Mouse (Mus musculus): ENCODE data around the gene Klhl4.

Klhl4 gene

DNA sequence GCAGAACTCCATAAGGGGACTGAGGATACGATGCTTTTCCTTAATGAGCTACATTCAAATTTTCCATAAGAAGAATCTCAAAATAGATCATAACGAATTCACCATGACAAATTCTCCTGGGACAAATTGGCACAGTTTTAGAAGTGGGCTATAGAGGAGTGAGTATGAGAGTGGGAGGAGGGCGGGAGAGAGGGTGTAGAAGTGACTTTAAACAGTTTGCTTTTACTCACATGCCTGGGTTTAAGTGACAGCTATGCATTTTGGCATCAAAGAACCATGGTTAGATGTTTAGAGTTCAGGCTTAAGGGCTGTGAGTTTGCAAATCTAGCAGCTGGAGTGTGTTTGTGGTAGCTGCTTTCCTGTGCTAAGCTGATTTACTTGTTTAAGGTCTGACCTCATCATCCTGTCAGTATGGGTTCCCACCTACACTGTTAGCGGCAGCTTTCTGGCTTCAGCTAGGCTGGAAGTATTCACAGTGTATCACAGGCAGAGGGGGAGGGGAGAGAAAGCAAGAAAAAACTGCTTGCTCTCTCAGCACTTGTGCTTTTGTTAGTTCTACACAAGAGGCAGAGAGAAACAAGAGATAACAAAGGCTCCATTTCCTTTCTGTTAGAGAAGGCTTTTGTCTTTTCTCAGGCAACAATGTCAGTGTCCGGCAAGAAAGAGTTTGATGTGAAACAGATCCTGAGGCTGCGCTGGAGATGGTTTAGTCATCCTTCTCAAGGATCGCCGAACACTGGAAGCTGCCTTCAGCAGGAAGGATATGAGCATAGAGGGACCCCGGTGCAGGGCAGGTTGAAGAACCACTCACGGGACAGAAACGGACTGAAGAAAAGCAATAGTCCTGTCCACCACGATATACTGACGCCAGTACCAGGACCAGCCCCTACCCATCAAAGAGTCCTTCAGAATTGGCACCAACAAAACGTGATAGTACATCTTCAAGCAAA, at the start of gene Klhl4:
Gene Klhl4 (plus strand): TSS at position 552 of the 950 bp plus-strand sequence.
- no peak for DNase-seq (ENCODE audit: low spot score)

DNA sequence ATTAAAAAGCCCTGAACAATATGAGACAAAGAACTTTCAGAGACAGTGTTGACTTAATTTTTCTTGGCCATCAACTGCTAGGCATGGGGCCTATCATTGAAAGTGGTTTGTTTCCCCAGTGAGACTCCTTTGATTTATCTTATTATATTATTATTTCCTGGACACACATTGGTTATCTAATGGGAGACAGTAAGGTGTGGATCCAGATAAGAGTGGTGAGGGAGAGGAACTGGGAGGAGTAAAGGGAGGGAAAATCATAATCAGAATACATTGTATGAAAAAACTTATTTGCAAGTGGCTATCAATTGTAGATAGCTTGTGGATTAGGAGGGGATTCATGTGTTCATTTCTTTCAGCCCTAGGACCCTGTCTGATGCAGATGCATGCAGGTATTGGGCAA, 10.0 kb downstream of the Klhl4 start:
- no peak for DNase-seq (ENCODE audit: low spot score)

- DNase-seq (ENCODE audit: low spot score) = no peak
Observed at GRCm38 (mm10) chrX:114486691-114487090, 12.6 kb downstream of the Klhl4 start.

GRCm38 (mm10) chrX:114558141-114558540, 84.0 kb downstream of the Klhl4 start:
- DNase-seq (ENCODE audit: low spot score) = no peak

GRCm38 (mm10) chrX:114582311-114582710, 108.2 kb downstream of the Klhl4 start:
- no peak for DNase-seq (ENCODE audit: low spot score)
